Mouse (Mus musculus): ENCODE results near the gene Ccs.

DNA sequence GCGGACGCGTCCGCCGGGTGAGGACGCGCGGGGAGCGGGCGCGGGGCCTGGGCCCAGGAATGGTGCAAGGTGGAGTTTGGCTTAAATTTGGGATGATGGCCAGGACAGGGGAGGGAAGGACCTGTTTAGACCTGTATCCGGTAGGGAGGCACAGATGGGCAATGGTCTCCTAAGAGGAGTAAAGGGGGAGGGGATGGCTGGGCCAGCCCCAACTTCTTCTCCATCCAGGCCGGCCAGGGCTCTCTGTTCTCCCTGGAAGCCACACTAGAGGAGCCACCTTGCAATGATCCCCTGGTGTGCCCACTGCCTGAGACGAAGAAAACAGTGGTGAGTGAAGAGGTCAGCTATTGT lies 16.3 kb upstream of the Ccs start:
- TF ChIP-seq CTCF (IDR thresholded peaks at IDR 0.05; ENCODE audit: borderline replicate concordance, insufficient read depth, low read length) (no peak), POLR2A (IDR thresholded peaks at IDR 0.05; ENCODE audit: low read depth, low read length) (no peak)

Measured in embryonic fibroblast, embryonic 13.5 days (primary cell).